Mouse (Mus musculus) hindbrain, postnatal 0 days (tissue): ENCODE measurements around the gene Wnt10a. TPM values are rescaled to one million over a fixed set of nuclear protein-coding genes. Genes with fewer than 3 reads are reported as not detected.

ENCODE experiments used
- ATAC-seq: fragments of 200-750 bp; cut with Nextera tagmentation; 2 replicates; pipeline ENCODE4 v1.8.0; 2017; ENCODE audit warnings: mild to moderate bottlenecking, moderate TSS enrichment, moderate library complexity
- DNase-seq: peaks from one replicate; pipeline ENCODE4 v3.0.0-alpha.2; 2015; ENCODE audit warnings: low spot score
- H3K27ac ChIP-seq: fragments of 300-500 bp; sonication (generic); 2 replicates; pipeline ENCODE4 v1.5.1; 2014; ENCODE audit warnings: mild to moderate bottlenecking
- H3K27me3 ChIP-seq: fragments of 300-500 bp; sonication (generic); 2 replicates; pipeline ENCODE4 v1.6.1; 2014; ENCODE audit warnings: low read length, mixed read lengths; ENCODE audit not compliant: insufficient read depth
- H3K36me3 ChIP-seq: fragments of 300-500 bp; sonication (generic); 2 replicates; pipeline ENCODE4 v1.6.1; 2014; ENCODE audit warnings: low read length, mixed read lengths; ENCODE audit not compliant: insufficient read depth
- H3K4me1 ChIP-seq: fragments of 300-500 bp; sonication (generic); 2 replicates; pipeline ENCODE4 v1.6.1; 2014; ENCODE audit warnings: antibody characterized with exemption, low read length, mixed read lengths; ENCODE audit not compliant: insufficient read depth
- H3K4me2 ChIP-seq: fragments of 300-500 bp; sonication (generic); 2 replicates; pipeline ENCODE4 v1.6.1; 2014; ENCODE audit warnings: low read depth, mild to moderate bottlenecking, low read length, moderate library complexity, mixed read lengths
- H3K4me3 ChIP-seq: fragments of 300-500 bp; sonication (generic); 2 replicates; pipeline ENCODE4 v1.5.1; 2014; ENCODE audit warnings: low read length
- H3K9ac ChIP-seq: fragments of 300-500 bp; sonication (generic); replicated peaks from 2 replicates; pipeline ENCODE4 v1.6.1; 2014; ENCODE audit warnings: mild to moderate bottlenecking, low read length, moderate library complexity, mixed read lengths
- H3K9me3 ChIP-seq: fragments of 300-500 bp; sonication (generic); 2 replicates; pipeline ENCODE4 v1.6.1; 2016; ENCODE audit warnings: low read length, mixed read lengths
- CTCF ChIP-seq: IDR thresholded peaks from 2 replicates; pipeline ENCODE4 v1.5.1; 2016; ENCODE audit warnings: antibody characterized with exemption, control low read depth, low read depth
- WGBS: fragments of 180-500 bp; shearing (Covaris S2); extraction: QIAGEN DNeasy Blood & Tissue Kit; methylation state at CpG from one replicate; pipeline ENCODE4 v1.1.7; 2014; 5-methylcytosine and 5-hydroxymethylcytosine counted together
- polyA plus RNA-seq: library from polyadenylated mRNA; unstranded; fragments of >200 nt; fragmentation: Nextera tagmentation; extraction: Ambion mirVana; gene quantifications from 2 replicates; pipeline ENCODE4 v1.2.1, GENCODE M21; 2015
- total RNA-seq: library from RNA; depleted of rRNA; stranded (reverse); fragments of >200 nt; gene quantifications from 2 replicates; pipeline ENCODE4 v1.2.3, GENCODE M21; 2014; rRNA removed

The Wnt10a gene
- total and polyA plus RNA-seq, 2 experiments from 2014 or later = 0.48 to 2.7 TPM

DNA sequence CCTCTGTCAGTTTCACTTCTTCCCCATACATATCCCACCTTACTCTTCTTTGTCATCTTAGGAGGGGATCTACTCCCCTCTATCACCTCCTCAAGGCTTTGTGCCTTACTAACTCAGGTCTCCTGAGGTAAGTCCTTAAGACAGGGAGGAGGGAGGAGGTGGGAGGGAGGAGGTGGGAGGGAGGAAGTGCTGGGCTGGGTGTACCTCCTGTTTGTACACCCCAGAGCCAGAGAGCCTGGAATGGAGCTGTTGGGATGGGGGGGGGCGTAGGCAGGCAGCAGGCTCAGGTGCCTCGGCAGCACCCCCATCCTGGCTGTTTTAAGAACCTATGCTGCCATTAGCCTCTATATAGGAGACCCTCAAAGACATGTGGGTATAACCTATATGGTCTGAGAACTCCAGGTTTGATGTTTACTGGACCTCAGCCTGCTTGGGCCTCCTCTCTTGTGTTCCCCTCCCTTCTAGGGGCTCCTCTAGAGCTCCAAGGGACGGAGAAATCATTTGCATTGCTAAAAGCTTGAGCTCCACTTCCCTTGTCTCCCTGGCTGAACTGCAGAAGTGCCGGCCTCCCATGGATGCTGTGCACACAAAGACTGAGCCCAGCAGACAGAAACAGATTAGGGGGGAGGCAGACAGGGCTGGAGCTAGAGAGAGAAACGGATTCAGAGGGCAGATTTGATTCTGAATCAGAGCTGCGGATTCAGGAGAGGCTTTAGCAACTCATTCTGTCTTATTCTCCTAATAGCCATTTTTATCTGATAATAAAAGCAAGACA is 59.9 kb downstream of the Wnt10a start:
- DNase-seq = no peak
- no peak overlapping the region for H3K4me3 ChIP-seq

More for the DNA sequence above, 59.9 kb downstream of the Wnt10a start:
- H3K4me2 ChIP-seq = no peak overlapping the region
- no peak for ATAC-seq
- no peaks in the 10 kb centered on the region for H3K27me3 ChIP-seq
- 11% methylated on average over 5 of the region's 6 CpGs for WGBS
- H3K9ac ChIP-seq = no peak overlapping the region
- H3K9me3 ChIP-seq = no peaks in the 10 kb centered on the region
- no peaks in the 10 kb centered on the region; the same call in 1 of the 2 replicates for H3K4me1 ChIP-seq
- no peak overlapping the region for H3K27ac ChIP-seq
- TF ChIP-seq CTCF = no peak
- H3K36me3 ChIP-seq = no peaks in the 10 kb centered on the region

Other genes with a start within 250 kb of the Wnt10a start
- 11.0 and 11.5 TPM in 2 replicates for gene Plcd4, start 248.6 kb upstream of the Wnt10a start, total RNA-seq
- gene Plcd4, start 248.6 kb upstream of the Wnt10a start, polyA plus RNA-seq = 8.7 and 11.4 TPM in 2 replicates
- gene Usp37, start 247.2 kb upstream of the Wnt10a start, total RNA-seq = 13.0 and 25.3 TPM in 2 replicates
- gene Usp37, start 247.2 kb upstream of the Wnt10a start, polyA plus RNA-seq = 17.4 and 21.3 TPM in 2 replicates
- 13.3 and 15.1 TPM in 2 replicates for gene Zfp142, start 203.3 kb upstream of the Wnt10a start, total RNA-seq
- 5.4 and 5.9 TPM in 2 replicates for gene Zfp142, start 203.3 kb upstream of the Wnt10a start, polyA plus RNA-seq
- gene Bcs1l, start 203.2 kb upstream of the Wnt10a start, total RNA-seq = 15.2 and 29.9 TPM in 2 replicates
- 12.3 and 14.4 TPM in 2 replicates for gene Bcs1l, start 203.2 kb upstream of the Wnt10a start, polyA plus RNA-seq
- gene Rnf25, start 190.1 kb upstream of the Wnt10a start, total RNA-seq = 64.1 and 77.7 TPM in 2 replicates
- gene Rnf25, start 190.1 kb upstream of the Wnt10a start, polyA plus RNA-seq = 45.8 and 50.0 TPM in 2 replicates
- gene Stk36, start 190.1 kb upstream of the Wnt10a start, total RNA-seq = 8.3 and 10.9 TPM in 2 replicates
- 9.4 and 9.6 TPM in 2 replicates for gene Stk36, start 190.1 kb upstream of the Wnt10a start, polyA plus RNA-seq
- gene Ttll4, start 129.8 kb upstream of the Wnt10a start, total RNA-seq = 25.8 and 32.9 TPM in 2 replicates
- 3.2 and 4.0 TPM in 2 replicates for gene Ttll4, start 129.8 kb upstream of the Wnt10a start, polyA plus RNA-seq
- gene Cyp27a1, start 77.9 kb upstream of the Wnt10a start, total RNA-seq = 0.79 and 2.8 TPM in 2 replicates
- gene Cyp27a1, start 77.9 kb upstream of the Wnt10a start, polyA plus RNA-seq = 3.0 and 3.2 TPM in 2 replicates
- gene Prkag3, start 42.3 kb upstream of the Wnt10a start, total RNA-seq = not detected in 2 replicates
- gene Prkag3, start 42.3 kb upstream of the Wnt10a start, polyA plus RNA-seq = not detected in 2 replicates
- gene Wnt6, start 19.6 kb upstream of the Wnt10a start, total RNA-seq = 5.9 and 11.2 TPM in 2 replicates
- 6.7 and 7.4 TPM in 2 replicates for gene Wnt6, start 19.6 kb upstream of the Wnt10a start, polyA plus RNA-seq
- gene Cdk5r2, start 63.4 kb downstream of the Wnt10a start, total RNA-seq = 59.2 and 75.3 TPM in 2 replicates
- gene Cdk5r2, start 63.4 kb downstream of the Wnt10a start, polyA plus RNA-seq = 12.3 and 13.6 TPM in 2 replicates
- 0.16 and 1.1 TPM in 2 replicates for gene Fev, start 93.9 kb downstream of the Wnt10a start, total RNA-seq
- gene Fev, start 93.9 kb downstream of the Wnt10a start, polyA plus RNA-seq = 4.2 and 5.9 TPM in 2 replicates
- gene Cryba2, start 101.6 kb downstream of the Wnt10a start, total RNA-seq = 2.0 TPM in 1 of 2 replicates, not detected in the other
- 1.6 and 1.7 TPM in 2 replicates for gene Cryba2, start 101.6 kb downstream of the Wnt10a start, polyA plus RNA-seq
- gene Cfap65, start 144.1 kb downstream of the Wnt10a start, total RNA-seq = 2.7 and 4.7 TPM in 2 replicates
- 1.1 and 1.3 TPM in 2 replicates for gene Cfap65, start 144.1 kb downstream of the Wnt10a start, polyA plus RNA-seq
- 0.18 and 0.31 TPM in 2 replicates for gene Ihh, start 160.2 kb downstream of the Wnt10a start, total RNA-seq
- gene Ihh, start 160.2 kb downstream of the Wnt10a start, polyA plus RNA-seq = 0.11 and 0.25 TPM in 2 replicates